Mouse (Mus musculus): Measurements from ENCODE around the gene Pitpnb. TPM values are rescaled to one million over a fixed set of nuclear protein-coding genes. Genes with fewer than 3 reads are reported as not detected.
A peak's percentile ranks its signal among the peaks of the same experiment; 100 is the strongest.

The Pitpnb gene
- polyA plus RNA-seq, 1 experiment from 2014 or later: 120 TPM

DNA sequence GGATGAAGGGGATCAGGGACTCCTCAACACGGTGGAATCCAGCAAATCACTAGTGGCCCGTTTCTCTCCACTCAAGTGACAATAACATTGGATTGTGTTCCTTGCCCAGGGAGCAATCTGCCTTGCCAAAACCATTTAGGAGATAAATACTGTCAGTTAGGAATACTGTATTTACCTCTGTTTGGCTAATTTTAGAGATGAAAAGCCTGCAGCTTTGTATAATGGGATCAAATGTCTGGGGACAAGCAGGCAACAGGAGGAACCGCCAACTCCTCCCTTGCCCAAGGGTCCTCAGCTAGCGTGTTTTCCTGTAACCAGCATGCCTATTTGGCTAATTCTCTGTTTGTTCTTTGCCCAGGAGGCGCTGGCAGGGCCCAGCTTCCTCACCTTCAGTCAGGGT, 95.7 kb downstream of the Pitpnb start:
- no peak for ATAC-seq (ENCODE audit: low FRiP score)
- H3K9ac ChIP-seq (ENCODE audit: low read depth, low read length): 0 out of 2 replicates have a peak overlapping the region, but pooled peaks have one; percentile 1
- peaks cover 38% of the 10 kb centered on the region for H3K4me1 ChIP-seq (replicated peaks; ENCODE audit: control insufficient read depth, insufficient read depth, low read length)
- no peaks in the 10 kb centered on the region for H3K27me3 ChIP-seq (ENCODE audit: control insufficient read depth, insufficient read depth, low read length)
- no peak for DNase-seq (ENCODE audit: low spot score)
- 54% methylated on average over 5 of the region's 5 CpGs for WGBS
- no peaks in the 10 kb centered on the region for H3K9me3 ChIP-seq (ENCODE audit: control insufficient read depth, low read length)
- H3K36me3 ChIP-seq (ENCODE audit: control insufficient read depth, insufficient read depth, low read length): no peaks in the 10 kb centered on the region
- peak overlapping the region; percentile 98; the same call in 1 of the 2 replicates for H3K4me3 ChIP-seq (ENCODE audit: low read depth, low read length)
- no peak overlapping the region for H3K27ac ChIP-seq (ENCODE audit: low read depth, low read length)
- peak overlapping the region; percentile 98 for H3K4me2 ChIP-seq (replicated peaks; ENCODE audit: low read depth, low read length)

DNA sequence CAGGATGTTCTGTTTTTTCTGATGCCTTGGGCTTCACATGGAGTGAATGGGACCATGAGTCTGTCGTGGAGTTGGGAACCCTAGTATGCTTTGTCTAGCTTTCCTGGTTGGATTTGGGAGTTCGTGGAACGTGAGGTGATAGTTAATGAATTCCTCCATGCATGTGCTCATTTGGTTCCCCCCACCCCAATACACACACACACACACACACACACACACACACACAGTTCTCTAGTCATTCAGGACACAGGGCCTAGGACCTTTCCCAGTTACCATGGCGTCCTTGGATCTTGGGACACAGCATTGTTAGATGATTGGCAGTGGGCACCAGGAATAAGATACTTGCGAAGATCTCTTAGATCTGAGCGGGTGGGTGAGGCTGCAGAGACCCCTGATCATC, 98.3 kb downstream of the Pitpnb start:
- H3K27me3 ChIP-seq (ENCODE audit: control insufficient read depth, insufficient read depth, low read length): no peaks in the 10 kb centered on the region
- peak overlapping the region; percentile 1; the same call in 1 of the 2 replicates for H3K4me3 ChIP-seq (ENCODE audit: low read depth, low read length)
- DNase-seq (ENCODE audit: low spot score) (no peak), ATAC-seq (ENCODE audit: low FRiP score) (no peak)
- no peaks in the 10 kb centered on the region for H3K9me3 ChIP-seq (ENCODE audit: control insufficient read depth, low read length)
- 44% methylated on average over 6 of the region's 6 CpGs for whole genome bisulfite sequencing
- peak overlapping the region; percentile 56; the same call in 1 of the 2 replicates for H3K27ac ChIP-seq (ENCODE audit: low read depth, low read length)
- H3K4me2 ChIP-seq (replicated peaks; ENCODE audit: low read depth, low read length): peak overlapping the region; percentile 8
- no peaks in the 10 kb centered on the region for H3K36me3 ChIP-seq (ENCODE audit: control insufficient read depth, insufficient read depth, low read length)
- no peak overlapping the region for H3K9ac ChIP-seq (ENCODE audit: low read depth, low read length)
- H3K4me1 ChIP-seq (replicated peaks; ENCODE audit: control insufficient read depth, insufficient read depth, low read length): peaks cover 43% of the 10 kb centered on the region

DNA sequence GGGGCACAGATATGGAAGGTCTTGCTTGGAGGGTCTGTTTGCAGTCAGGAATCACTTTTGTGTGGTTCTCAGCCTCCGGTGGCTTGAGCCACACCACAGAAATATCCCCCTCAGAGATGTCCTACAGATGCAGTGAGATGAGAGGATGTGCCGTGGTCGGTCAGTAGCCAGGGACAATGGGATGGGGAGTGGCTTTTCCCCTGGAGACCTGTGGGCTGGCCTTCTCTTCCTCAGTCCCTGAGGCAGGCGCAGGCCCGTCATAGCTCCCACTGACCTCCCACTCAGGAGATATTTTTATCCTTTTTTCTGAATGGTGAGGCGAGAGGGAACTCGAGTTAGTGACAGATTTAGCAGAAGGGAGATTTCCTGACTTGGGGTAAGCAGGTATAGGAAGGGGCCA, 99.2 kb downstream of the Pitpnb start:
- H3K9me3 ChIP-seq (ENCODE audit: control insufficient read depth, low read length): no peaks in the 10 kb centered on the region
- H3K27me3 ChIP-seq (ENCODE audit: control insufficient read depth, insufficient read depth, low read length): no peaks in the 10 kb centered on the region
- H3K4me1 ChIP-seq (replicated peaks; ENCODE audit: control insufficient read depth, insufficient read depth, low read length): peaks cover 46% of the 10 kb centered on the region
- WGBS: 29% methylated on average over 7 of the region's 7 CpGs
- H3K9ac ChIP-seq (ENCODE audit: low read depth, low read length): peak overlapping the region; percentile 4; the same call in 1 of the 2 replicates
- peak overlapping the region; percentile 8; the same call in 1 of the 2 replicates for H3K4me2 ChIP-seq (replicated peaks; ENCODE audit: low read depth, low read length)
- DNase-seq (ENCODE audit: low spot score) (no peak), ATAC-seq (ENCODE audit: low FRiP score) (no peak)
- no peak overlapping the region for H3K27ac ChIP-seq (ENCODE audit: low read depth, low read length)
- no peaks in the 10 kb centered on the region for H3K36me3 ChIP-seq (ENCODE audit: control insufficient read depth, insufficient read depth, low read length)
- peak overlapping the region; percentile 1; the same call in 1 of the 2 replicates for H3K4me3 ChIP-seq (ENCODE audit: low read depth, low read length)

DNA sequence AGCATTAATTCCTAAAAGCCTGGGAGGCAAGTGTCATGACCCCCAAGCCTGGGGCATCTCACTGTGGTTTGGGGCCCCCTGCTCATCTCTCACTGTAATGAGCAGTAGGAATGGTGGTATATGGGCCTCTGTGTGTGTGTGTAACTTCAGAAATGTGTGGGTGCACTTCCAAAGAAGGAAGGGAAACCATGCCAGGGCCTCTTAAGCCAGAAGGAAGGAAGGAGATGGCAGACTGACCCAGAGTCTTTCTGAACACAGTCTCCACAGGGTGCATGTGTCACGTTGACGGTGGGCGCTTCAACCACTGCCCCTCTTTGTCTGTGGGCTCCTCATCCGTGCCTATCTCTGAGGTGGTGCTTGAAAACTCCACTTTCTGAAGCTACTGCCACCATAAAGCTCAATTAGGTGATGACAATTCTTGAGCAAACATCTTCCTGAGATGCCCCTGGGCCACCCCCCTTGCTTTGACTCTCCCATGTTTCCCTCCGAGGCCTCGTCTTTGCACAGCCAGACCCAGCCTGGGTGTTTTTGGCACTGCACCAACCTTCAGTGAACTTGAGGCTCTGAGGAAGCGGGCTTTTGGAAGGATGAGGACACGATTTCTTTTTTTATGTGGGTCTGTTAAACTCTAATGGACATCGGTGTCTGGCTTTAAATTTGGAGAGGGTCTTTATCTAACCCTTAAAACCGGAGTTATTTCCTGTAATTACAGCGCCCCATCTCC, 100.6 kb downstream of the Pitpnb start:
- H3K36me3 ChIP-seq (ENCODE audit: control insufficient read depth, insufficient read depth, low read length): no peaks in the 10 kb centered on the region
- no peak overlapping the region for H3K4me3 ChIP-seq (ENCODE audit: low read depth, low read length)
- no peaks in the 10 kb centered on the region for H3K9me3 ChIP-seq (ENCODE audit: control insufficient read depth, low read length)
- H3K4me2 ChIP-seq (replicated peaks; ENCODE audit: low read depth, low read length): no peak overlapping the region; the same call in 1 of the 2 replicates
- no peaks in the 10 kb centered on the region for H3K27me3 ChIP-seq (ENCODE audit: control insufficient read depth, insufficient read depth, low read length)
- H3K9ac ChIP-seq (ENCODE audit: low read depth, low read length): no peak overlapping the region
- ATAC-seq (ENCODE audit: low FRiP score) (no peak), DNase-seq (ENCODE audit: low spot score) (no peak)
- 71% methylated on average over 11 of the region's 11 CpGs for WGBS
- no peak overlapping the region for H3K27ac ChIP-seq (ENCODE audit: low read depth, low read length)
- peaks cover 44% of the 10 kb centered on the region for H3K4me1 ChIP-seq (replicated peaks; ENCODE audit: control insufficient read depth, insufficient read depth, low read length)

DNA sequence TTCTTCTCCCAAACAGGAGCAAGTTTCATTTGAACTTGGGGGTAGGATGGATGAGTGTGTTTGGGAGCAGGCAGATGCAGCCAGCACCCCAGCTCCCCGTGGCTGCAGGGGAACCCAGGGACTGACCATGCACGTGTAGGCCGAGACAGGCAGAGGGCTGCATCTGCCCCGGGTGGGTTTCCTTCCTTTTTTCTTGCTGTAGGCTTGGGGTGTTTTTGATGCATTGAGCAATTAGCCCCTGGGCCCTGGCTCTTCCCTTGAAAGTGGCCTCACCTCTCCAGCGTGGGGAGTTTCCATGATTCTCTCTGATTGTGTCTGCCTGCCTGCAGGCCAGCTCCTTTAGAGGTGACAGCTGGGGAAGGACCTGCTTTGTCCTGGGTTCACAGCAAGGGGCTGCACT, 102.3 kb downstream of the Pitpnb start:
- Histone ChIP-seq H3K4me3 (ENCODE audit: low read depth, low read length) (no peak overlapping the region), H3K9ac (ENCODE audit: low read depth, low read length) (no peak overlapping the region; the same call in 1 of the 2 replicates), H3K27me3 (ENCODE audit: control insufficient read depth, insufficient read depth, low read length) (no peaks in the 10 kb centered on the region), H3K36me3 (ENCODE audit: control insufficient read depth, insufficient read depth, low read length) (no peaks in the 10 kb centered on the region), H3K9me3 (ENCODE audit: control insufficient read depth, low read length) (no peaks in the 10 kb centered on the region), H3K4me2 (replicated peaks; ENCODE audit: low read depth, low read length) (no peak overlapping the region), H3K4me1 (replicated peaks; ENCODE audit: control insufficient read depth, insufficient read depth, low read length) (peaks cover 30% of the 10 kb centered on the region), H3K27ac (ENCODE audit: low read depth, low read length) (0 out of 2 replicates have a peak overlapping the region, but pooled peaks have one; percentile 11)
- ATAC-seq (ENCODE audit: low FRiP score): no peak
- no peak for DNase-seq (ENCODE audit: low spot score)
- WGBS: 43% methylated on average over 5 of the region's 5 CpGs

DNA sequence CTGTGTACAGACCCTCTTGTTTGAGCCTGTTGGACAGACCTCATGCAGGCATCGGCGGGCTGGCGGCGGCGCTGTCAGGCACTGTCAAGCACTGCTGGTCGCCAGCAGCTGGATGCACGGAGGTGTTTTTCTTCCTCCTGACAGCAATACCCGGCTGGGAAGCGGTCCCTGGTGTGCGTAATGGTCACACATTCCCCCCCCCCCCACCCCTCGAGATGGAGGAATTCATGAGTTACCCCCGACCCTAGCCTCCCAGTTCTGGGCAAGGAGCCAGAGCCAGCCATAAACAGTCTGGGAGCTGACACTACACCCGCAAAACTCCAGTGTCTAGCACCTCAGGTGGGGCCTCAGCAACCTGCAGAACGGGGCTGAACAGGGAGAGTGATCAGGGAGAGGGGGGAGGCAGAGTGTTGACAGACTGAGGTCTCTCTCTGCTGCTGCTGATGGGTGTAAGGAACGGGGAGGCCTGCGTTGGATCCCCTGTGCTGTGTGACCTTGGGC, 103.8 kb downstream of the Pitpnb start:
- Histone ChIP-seq H3K27ac (ENCODE audit: low read depth, low read length) (no peak overlapping the region), H3K4me1 (replicated peaks; ENCODE audit: control insufficient read depth, insufficient read depth, low read length) (peaks cover 19% of the 10 kb centered on the region), H3K36me3 (ENCODE audit: control insufficient read depth, insufficient read depth, low read length) (no peaks in the 10 kb centered on the region), H3K4me2 (replicated peaks; ENCODE audit: low read depth, low read length) (peak overlapping the region; percentile 3; the same call in 1 of the 2 replicates), H3K9me3 (ENCODE audit: control insufficient read depth, low read length) (no peaks in the 10 kb centered on the region), H3K9ac (ENCODE audit: low read depth, low read length) (no peak overlapping the region; the same call in 1 of the 2 replicates), H3K4me3 (ENCODE audit: low read depth, low read length) (no peak overlapping the region), H3K27me3 (ENCODE audit: control insufficient read depth, insufficient read depth, low read length) (no peaks in the 10 kb centered on the region)
- peak; percentile 33; the same call in 1 of the 2 replicates for ATAC-seq (ENCODE audit: low FRiP score)
- 38% methylated on average over 16 of the region's 16 CpGs for WGBS
- no peak for DNase-seq (ENCODE audit: low spot score)

DNA sequence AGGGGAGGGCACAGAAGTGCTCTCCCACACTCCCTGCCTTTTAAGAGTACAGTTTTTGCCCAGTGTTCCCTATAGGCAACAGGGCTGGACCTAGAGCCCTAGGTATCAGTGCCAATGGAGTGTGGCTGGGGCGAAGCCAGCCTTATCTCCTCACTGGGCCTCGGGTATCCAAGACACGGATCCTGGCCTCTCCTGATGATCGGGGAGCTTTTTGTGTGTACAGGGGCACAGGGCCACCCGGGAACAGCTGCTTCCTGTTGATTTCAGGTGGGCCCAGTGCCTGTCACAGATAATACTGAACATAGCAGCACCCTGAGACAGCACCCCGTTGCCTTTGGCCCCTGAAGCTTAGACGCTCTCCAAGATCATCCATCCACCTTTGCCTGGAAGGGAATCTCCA, 105.7 kb downstream of the Pitpnb start:
- H3K9me3 ChIP-seq (ENCODE audit: control insufficient read depth, low read length): no peaks in the 10 kb centered on the region
- no peak for ATAC-seq (ENCODE audit: low FRiP score)
- H3K4me1 ChIP-seq (replicated peaks; ENCODE audit: control insufficient read depth, insufficient read depth, low read length): peaks cover 12% of the 10 kb centered on the region
- H3K4me2 ChIP-seq (replicated peaks; ENCODE audit: low read depth, low read length): no peak overlapping the region
- no peak overlapping the region for H3K4me3 ChIP-seq (ENCODE audit: low read depth, low read length)
- H3K27me3 ChIP-seq (ENCODE audit: control insufficient read depth, insufficient read depth, low read length): no peaks in the 10 kb centered on the region
- H3K36me3 ChIP-seq (ENCODE audit: control insufficient read depth, insufficient read depth, low read length): 0 out of 2 replicates have a peak, but pooled peaks cover 3% of the 10 kb centered on the region
- 84% methylated on average over 7 of the region's 7 CpGs for WGBS
- no peak overlapping the region for H3K9ac ChIP-seq (ENCODE audit: low read depth, low read length)
- no peak overlapping the region for H3K27ac ChIP-seq (ENCODE audit: low read depth, low read length)
- DNase-seq (ENCODE audit: low spot score): no peak

DNA sequence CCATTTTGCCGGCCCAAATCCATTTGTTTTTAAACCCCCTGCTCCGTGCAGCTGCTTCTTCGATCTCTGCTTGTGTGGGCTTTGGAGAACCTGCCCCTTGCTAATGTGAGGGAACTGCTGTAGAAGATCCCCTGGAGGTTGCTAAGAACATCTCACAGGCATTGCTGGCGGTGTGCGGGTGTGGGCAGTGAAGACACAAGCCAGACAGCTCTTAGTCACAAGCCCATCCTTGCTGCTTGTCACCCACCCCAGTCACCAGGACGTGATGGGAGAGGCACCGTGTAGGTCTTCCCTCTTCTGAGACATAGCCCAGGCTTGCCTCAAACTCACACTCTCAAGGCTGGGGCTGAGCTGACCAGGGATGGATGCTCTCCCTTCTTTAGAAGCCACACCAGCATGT, 106.6 kb downstream of the Pitpnb start:
- Histone ChIP-seq H3K4me2 (replicated peaks; ENCODE audit: low read depth, low read length) (no peak overlapping the region), H3K4me1 (replicated peaks; ENCODE audit: control insufficient read depth, insufficient read depth, low read length) (peaks cover 11% of the 10 kb centered on the region), H3K4me3 (ENCODE audit: low read depth, low read length) (no peak overlapping the region), H3K27ac (ENCODE audit: low read depth, low read length) (0 out of 2 replicates have a peak overlapping the region, but pooled peaks have one; percentile 30), H3K9me3 (ENCODE audit: control insufficient read depth, low read length) (no peaks in the 10 kb centered on the region), H3K36me3 (ENCODE audit: control insufficient read depth, insufficient read depth, low read length) (0 out of 2 replicates have a peak, but pooled peaks cover 3% of the 10 kb centered on the region), H3K27me3 (ENCODE audit: control insufficient read depth, insufficient read depth, low read length) (no peaks in the 10 kb centered on the region), H3K9ac (ENCODE audit: low read depth, low read length) (no peak overlapping the region)
- ATAC-seq (ENCODE audit: low FRiP score) (no peak), DNase-seq (ENCODE audit: low spot score) (no peak)
- 54% methylated on average over 7 of the region's 7 CpGs for WGBS
